Mouse (Mus musculus) thymus, adult 2 months (tissue): ENCODE measurements around the gene Lrif1.

Source experiments
- CTCF ChIP-seq: fragments of 200-500 bp; IDR thresholded peaks from 2 replicates; pipeline ENCODE4 v1.5.1; 2012; ENCODE audit warnings: mild to moderate bottlenecking, control low read depth, low read length, moderate library complexity, borderline replicate concordance; ENCODE audit not compliant: control insufficient read depth, poor library complexity, insufficient read depth; ENCODE audit errors: extremely low read depth
- POLR2A ChIP-seq: fragments of 200-500 bp; IDR thresholded peaks from 2 replicates; pipeline ENCODE4 v1.6.1; 2012; ENCODE audit warnings: mild to moderate bottlenecking, low read length, control low read depth, moderate library complexity; ENCODE audit not compliant: control insufficient read depth, poor library complexity, insufficient read depth; ENCODE audit errors: extremely low read depth

- TF ChIP-seq POLR2A: no peak
- TF ChIP-seq CTCF: no peak
Measured at GRCm38 (mm10) chr3:106755898-106756297, 71.1 kb downstream of the Lrif1 start.
